Mouse (Mus musculus) CH12.LX (cell line): ENCODE results near the gene Gm10318. TPM values are rescaled to one million over a fixed set of nuclear protein-coding genes. Genes with fewer than 3 reads are reported as not detected.

Experiments
- DNase-seq: peaks from one replicate; pipeline ENCODE4 v3.0.0-alpha.2; 2013; ENCODE audit errors: extremely low read depth
- H3K27ac ChIP-seq: 2 replicates; pipeline ENCODE4 v1.5.1; 2012; ENCODE audit warnings: low read depth, mild to moderate bottlenecking, control low read depth, moderate library complexity; ENCODE audit not compliant: insufficient read depth
- H3K27me3 ChIP-seq: replicated peaks from 2 replicates; pipeline ENCODE3; 2012; ENCODE audit warnings: inconsistent platforms
- H3K36me3 ChIP-seq, 2 experiments: replicated peaks in 1 of 2; 2 replicates each; pipeline versions ENCODE3 to v1.6.1; 2012; ENCODE audit warnings: inconsistent platforms in 1 of 2, low read length in 1 of 2, mild to moderate bottlenecking in 1 of 2, mixed read lengths in 1 of 2, moderate library complexity in 1 of 2; ENCODE audit not compliant: control insufficient read depth in 1 of 2, insufficient read depth in 1 of 2
- H3K4me1 ChIP-seq, 2 experiments: 2 replicates each; pipeline ENCODE4 v1.6.1; 2012; ENCODE audit warnings: inconsistent platforms in 1 of 2, moderate library complexity in 1 of 2; ENCODE audit not compliant: insufficient read depth in 2 of 2, control insufficient read depth in 1 of 2
- H3K4me2 ChIP-seq: 2 replicates; pipeline ENCODE4 v1.6.1; 2012; ENCODE audit warnings: low read depth, mild to moderate bottlenecking, control low read depth; ENCODE audit not compliant: poor library complexity, insufficient read depth, severe bottlenecking
- H3K4me3 ChIP-seq, 3 experiments: fragments of 150-350 bp in 1 of 3; sonication (generic) in 1 of 3; replicated peaks in 1 of 3; 2 replicates each; pipeline versions ENCODE3 to v1.5.1; 2011 to 2012; ENCODE audit warnings: low read depth in 2 of 3, low read length in 2 of 3, mild to moderate bottlenecking in 2 of 3, moderate library complexity in 2 of 3, control low read depth in 1 of 3, improper control_type of control experiment in 1 of 3, inconsistent platforms in 1 of 3, mixed read lengths in 1 of 3; ENCODE audit not compliant: poor library complexity in 1 of 3
- H3K79me2 ChIP-seq: replicated peaks from 2 replicates; pipeline ENCODE4 v1.6.1; 2012; ENCODE audit warnings: mild to moderate bottlenecking, moderate library complexity; ENCODE audit not compliant: control insufficient read depth, poor library complexity, insufficient read depth, severe bottlenecking; ENCODE audit errors: extremely low read depth
- H3K9ac ChIP-seq: 2 replicates; pipeline ENCODE4 v1.6.1; 2012; ENCODE audit warnings: low read depth, mild to moderate bottlenecking, control low read depth, moderate library complexity; ENCODE audit not compliant: insufficient read depth
- H3K9me3 ChIP-seq: replicated peaks from 2 replicates; pipeline ENCODE3; 2012; ENCODE audit warnings: low read length, inconsistent platforms, mixed read lengths
- BHLHE40 ChIP-seq: IDR thresholded peaks from 2 replicates; pipeline ENCODE4 v1.6.1; 2011; ENCODE audit warnings: mild to moderate bottlenecking, low read depth, low read length, improper control_type of control experiment
- CTCF ChIP-seq, 2 experiments: IDR thresholded peaks in 1 of 2; conservative IDR thresholded peaks in 1 of 2; 2 replicates each; pipeline ENCODE4 v1.5.1; 2011 to 2012; ENCODE audit warnings: low read depth in 2 of 2, low read length in 2 of 2, improper control_type of control experiment in 1 of 2, inconsistent platforms in 1 of 2, mild to moderate bottlenecking in 1 of 2, moderate library complexity in 1 of 2
- E2F4 ChIP-seq: IDR thresholded peaks from 2 replicates; pipeline ENCODE4 v1.6.1; 2011; ENCODE audit warnings: low read depth, low read length, improper control_type of control experiment; ENCODE audit not compliant: insufficient replicate concordance
- GABPA ChIP-seq: IDR thresholded peaks from 2 replicates; pipeline ENCODE4 v1.6.1; 2012; ENCODE audit warnings: low read depth, low read length, improper control_type of control experiment, inconsistent platforms; ENCODE audit not compliant: insufficient replicate concordance
- JUND ChIP-seq: conservative IDR thresholded peaks from 2 replicates; pipeline ENCODE4 v1.6.1; 2011; ENCODE audit warnings: low read depth, low read length, improper control_type of control experiment
- KAT2A ChIP-seq: IDR thresholded peaks from 2 replicates; pipeline ENCODE4 v1.6.1; 2012; ENCODE audit warnings: low read length, improper control_type of control experiment, inconsistent platforms; ENCODE audit not compliant: insufficient replicate concordance
- MAFK ChIP-seq: IDR thresholded peaks from 2 replicates; pipeline ENCODE4 v1.6.1; 2011; ENCODE audit warnings: low read length, improper control_type of control experiment; ENCODE audit not compliant: insufficient replicate concordance
- MAX ChIP-seq: IDR thresholded peaks from 2 replicates; pipeline ENCODE4 v1.6.1; 2011; ENCODE audit warnings: low read length, improper control_type of control experiment
- NELFE ChIP-seq: IDR thresholded peaks from 2 replicates; pipeline ENCODE4 v1.6.1; 2011; ENCODE audit warnings: low read depth, low read length, improper control_type of control experiment
- NRF1 ChIP-seq: IDR thresholded peaks from 2 replicates; pipeline ENCODE4 v1.6.1; 2014; ENCODE audit warnings: low read depth, mild to moderate bottlenecking, inconsistent platforms, low read length, improper control_type of control experiment, moderate library complexity
- PAX5 ChIP-seq: IDR thresholded peaks from 2 replicates; pipeline ENCODE4 v1.6.1; 2012; ENCODE audit warnings: low read length, inconsistent platforms, mixed read lengths
- POLR2A ChIP-seq: IDR thresholded peaks from 2 replicates; pipeline ENCODE4 v1.6.1; 2011; ENCODE audit warnings: low read depth, mild to moderate bottlenecking, improper control_type of control experiment, low read length
- SMC3 ChIP-seq: IDR thresholded peaks from 2 replicates; pipeline ENCODE4 v1.6.1; 2011; ENCODE audit warnings: low read depth, low read length, improper control_type of control experiment
- TBP ChIP-seq: conservative IDR thresholded peaks from 2 replicates; pipeline ENCODE4 v1.6.1; 2011; ENCODE audit warnings: low read depth, low read length, improper control_type of control experiment
- TCF12 ChIP-seq: IDR thresholded peaks from 2 replicates; pipeline ENCODE4 v1.6.1; 2014; ENCODE audit warnings: low read depth, mild to moderate bottlenecking, inconsistent platforms, low read length, improper control_type of control experiment
- UBTF ChIP-seq: IDR thresholded peaks from 2 replicates; pipeline ENCODE4 v1.6.1; 2012; ENCODE audit warnings: low read depth, mild to moderate bottlenecking, inconsistent platforms, low read length, improper control_type of control experiment, moderate library complexity
- ZKSCAN1 ChIP-seq: IDR thresholded peaks from 2 replicates; pipeline ENCODE4 v1.6.1; 2012; ENCODE audit warnings: low read depth, inconsistent platforms, low read length, improper control_type of control experiment, borderline replicate concordance
- dilution Hi-C: fragments of 300-500 bp; cut with MboI; formaldehyde crosslinking; loops from 2 replicates; pipeline ENCODE4 v1.14.3; 2020; ENCODE audit warnings: low sequenced_read_pairs; ENCODE audit not compliant: extremely low pct_unique_long_range_greater_than_20kb, extremely low pct_ligation_motif_present
- in situ Hi-C: fragments of 300-500 bp; cut with MboI; formaldehyde crosslinking; loops from 3 replicates; pipeline ENCODE4 v1.14.3; 2019; ENCODE audit warnings: low sequenced_read_pairs, low pct_ligation_motif_present, low pct_unique_long_range_greater_than_20kb, mixed read lengths
- polyA plus RNA-seq: library from polyadenylated mRNA; unstranded; fragments of >175 nt; gene quantifications from 2 replicates; pipeline ENCODE4 v1.2.1, GENCODE M21; 2012; ENCODE audit warnings: low read depth; ENCODE audit not compliant: insufficient read length
- total RNA-seq, 2 experiments: library from RNA; depleted of rRNA; stranded (reverse); fragments of 300-350 nt in 1 of 2; fragments of >200 nt in 1 of 2; gene quantifications; 2 replicates each; pipeline ENCODE4 v1.2.3; 2012 to 2014

The Gm10318 gene
- total and polyA plus RNA-seq, 3 experiments: not detected

- Histone ChIP-seq H3K27ac (no peak overlapping the region), H3K4me3 (no peak overlapping the region), H3K36me3 (no peaks in the 10 kb centered on the region), H3K4me1 (no peaks in the 10 kb centered on the region), H3K9ac (no peak overlapping the region), H3K27me3 (peaks cover 59% of the 10 kb centered on the region), H3K9me3 (peaks cover 14% of the 10 kb centered on the region), H3K79me2 (no peaks in the 10 kb centered on the region), H3K4me2 (no peak overlapping the region)
- dilution Hi-C loops (no loop called here), in situ Hi-C loops (no loop called here)
- TF ChIP-seq CTCF (conservative IDR thresholded peaks at IDR 0.05 in 1 of 2, IDR thresholded peaks at IDR 0.05 in 1 of 2; ENCODE audit: low read depth in 2 of 2, low read length in 2 of 2): no peak
- no peak for TF ChIP-seq KAT2A
- TF ChIP-seq TBP: no peak
- no peak for DNase-seq
These were observed 13.7 kb upstream of the Gm10318 start for GRCm38 (mm10) chr10:77839006-77839405.

GRCm38 (mm10) chr10:77846503-77846902 lies 6.2 kb upstream of the Gm10318 start, which contains the start of gene Gm36176:
Gm36176 (plus strand) TSS chr10:77846803.
- Histone ChIP-seq H3K4me3 (no peak within 1 kb of the TSS), H3K27me3 (peaks cover 68% of the 10 kb centered on the region), H3K79me2 (no peaks in the 10 kb centered on the region), H3K9ac (no peak within 1 kb of the TSS), H3K4me1 (no peaks in the 10 kb centered on the region), H3K36me3 (no peaks in the 10 kb centered on the region), H3K27ac (no peak within 1 kb of the TSS), H3K4me2 (no peak within 1 kb of the TSS), H3K9me3 (peaks cover 29% of the 10 kb centered on the region)
- in situ Hi-C loops: no loop called here
- no peak for DNase-seq
- TF ChIP-seq JUND: no peak
- no peak for TF ChIP-seq NRF1
- TF ChIP-seq MAX: no peak
- TF ChIP-seq SMC3: no peak
- TF ChIP-seq MAFK: no peak
- no peak for TF ChIP-seq BHLHE40
- no peak for TF ChIP-seq ZKSCAN1
- no peak for TF ChIP-seq POLR2A
- no peak for TF ChIP-seq GABPA
- TF ChIP-seq PAX5: no peak
- no peak for TF ChIP-seq E2F4
- TF ChIP-seq NELFE: no peak
- TF ChIP-seq UBTF: no peak
- TF ChIP-seq TCF12: no peak
- dilution Hi-C loops: no loop called here
